Mouse (Mus musculus) G1E (cell line): ENCODE results near the gene Polr2m.

Experiments used
- CTCF ChIP-seq: IDR thresholded peaks from 2 replicates; pipeline ENCODE4 v1.5.1; 2012; ENCODE audit warnings: low read depth, low read length, inconsistent platforms, mixed read lengths
- GATA1 ChIP-seq: IDR thresholded peaks from 2 replicates; pipeline ENCODE4 v1.6.1; 2012; ENCODE audit warnings: borderline replicate concordance, low read length, inconsistent platforms, mixed read lengths
- GATA2 ChIP-seq: IDR thresholded peaks from 2 replicates; pipeline ENCODE4 v1.6.1; 2012; ENCODE audit warnings: low read depth, low read length, inconsistent platforms, borderline replicate concordance
- TAL1 ChIP-seq: conservative IDR thresholded peaks from 2 replicates; pipeline ENCODE4 v1.6.1; 2012; ENCODE audit warnings: low read depth, low read length, inconsistent platforms, mixed read lengths

DNA sequence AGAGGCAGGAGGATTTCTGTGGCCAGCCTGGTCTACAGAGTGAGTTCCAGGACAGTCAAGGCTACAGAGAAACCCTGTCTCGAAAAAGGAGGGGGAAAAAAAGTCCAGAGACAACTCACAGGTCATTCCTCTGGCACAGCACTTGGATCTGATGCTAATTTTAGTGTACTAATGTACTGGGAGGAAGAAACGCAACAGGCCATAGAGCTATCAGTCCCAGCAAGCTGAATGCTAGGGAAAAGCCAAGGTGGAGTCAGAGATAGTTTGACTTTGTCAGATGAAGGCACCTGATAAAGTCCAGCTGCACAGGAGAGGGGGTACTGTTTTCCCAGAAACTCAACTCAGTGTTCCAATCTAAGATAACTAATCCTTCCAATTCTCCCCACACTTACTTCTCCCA, 5.4 kb downstream of the Polr2m start:
- TF ChIP-seq CTCF (no peak), GATA2 (no peak), TAL1 (peak; percentile 60; the same call in 1 of the 2 replicates), GATA1 (no peak)
